Mouse (Mus musculus): ENCODE data around the gene Lrrc20. TPM values are rescaled to one million over a fixed set of nuclear protein-coding genes. Genes with fewer than 3 reads are reported as not detected.

Lrrc20 gene
- total RNA-seq, 2 experiments from 2014 or later: 23.2 to 25.2 TPM

DNA sequence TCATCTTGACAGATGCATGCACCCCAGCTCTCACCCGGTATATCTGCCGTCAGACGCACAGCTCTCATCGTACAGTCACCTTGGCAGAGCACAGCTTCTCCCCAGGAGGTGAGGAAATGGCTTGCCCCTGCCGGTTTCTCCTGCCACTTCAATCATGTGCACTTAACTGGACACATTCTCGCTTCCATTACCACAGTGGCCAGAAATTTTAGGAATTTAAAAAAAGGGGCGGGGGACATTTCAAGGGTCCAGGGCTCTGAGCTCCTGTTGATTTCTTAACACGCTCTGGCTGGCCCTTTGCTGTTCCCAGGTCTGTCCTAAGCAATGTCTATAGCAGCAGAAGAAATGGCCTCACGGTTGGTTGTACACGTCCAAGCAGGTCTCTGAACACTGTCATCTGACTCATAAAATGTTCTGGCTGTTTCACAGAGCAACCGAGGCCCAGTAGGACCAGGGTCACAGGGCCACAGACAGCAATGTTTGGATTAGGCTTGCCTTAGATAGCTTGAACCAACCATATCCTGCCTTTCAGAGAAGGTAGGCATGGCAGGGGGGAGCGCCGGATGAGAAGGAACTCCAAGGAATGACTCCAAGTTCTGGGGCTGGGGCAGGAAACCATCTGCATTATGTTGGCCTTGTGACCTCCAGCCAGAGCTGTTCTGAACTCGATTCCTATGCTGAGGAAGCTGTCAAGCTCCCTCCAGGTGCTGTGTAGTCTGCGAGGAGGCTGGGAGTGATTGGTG, 151.8 kb downstream of the Lrrc20 start:
- no peak for DNase-seq (ENCODE audit: low spot score in 2 of 2)

DNA sequence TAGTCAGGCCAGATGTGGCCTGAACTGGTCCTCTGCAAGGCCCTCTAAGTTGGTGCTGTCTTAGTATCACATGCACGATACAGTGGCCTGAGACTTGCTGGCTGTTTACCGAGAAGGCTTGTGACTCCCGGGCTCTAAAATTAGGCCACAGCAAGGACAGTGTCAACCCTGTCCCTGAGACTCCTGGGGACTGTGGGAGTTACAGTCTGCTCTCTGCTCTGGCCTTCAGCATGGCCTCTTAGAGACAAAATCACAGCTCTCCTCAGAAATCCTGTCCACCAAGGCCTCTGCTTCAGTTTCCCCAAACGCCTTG, 152.3 kb downstream of the Lrrc20 start:
- no peak for DNase-seq (ENCODE audit: low spot score in 2 of 2)

Other genes with a start within 250 kb of the Lrrc20 start
- 1 to 10 TPM; 1.2 to 1.4 TPM for gene Adamts14, start 202.4 kb upstream of the Lrrc20 start, total RNA-seq (2021)
- gene Prf1, start 178.0 kb upstream of the Lrrc20 start, total RNA-seq (2021): not detected
- gene Pald1, start 92.3 kb upstream of the Lrrc20 start, total RNA-seq (2021): 10 to 100 TPM; 10.8 to 11.4 TPM
- gene Nodal, start 57.8 kb upstream of the Lrrc20 start, total RNA-seq (2021): under 1 TPM in 1 of 2 experiments, not detected in 1; 0.20 TPM
- 10 to 100 TPM; 55.7 to 56.2 TPM for gene Eif4ebp2, start 23.1 kb upstream of the Lrrc20 start, total RNA-seq (2021)
- gene Npffr1, start 119.7 kb downstream of the Lrrc20 start, total RNA-seq (2021): 1 to 10 TPM; 4.5 to 5.8 TPM
- 100 to 1,000 TPM; 101 to 109 TPM for gene Ppa1, start 172.8 kb downstream of the Lrrc20 start, total RNA-seq (2021)
- 100 to 1,000 TPM; 119 to 122 TPM for gene Sar1a, start 204.5 kb downstream of the Lrrc20 start, total RNA-seq (2021)
- 10 to 100 TPM; 22.2 to 25.9 TPM for gene Tysnd1, start 219.7 kb downstream of the Lrrc20 start, total RNA-seq (2021)
- gene Aifm2, start 239.5 kb downstream of the Lrrc20 start, total RNA-seq (2021): 1 to 10 TPM; 8.4 to 9.8 TPM